Mouse (Mus musculus) hindbrain, embryonic 15.5 days (tissue): ENCODE data around the gene Fus. TPM values are rescaled to one million over a fixed set of nuclear protein-coding genes. Genes with fewer than 3 reads are reported as not detected.

Experiments
- ATAC-seq: fragments of 200-750 bp; cut with Nextera tagmentation; 2 replicates; pipeline ENCODE4 v1.8.0; 2017; ENCODE audit warnings: low read depth, moderate number of reproducible peaks, moderate TSS enrichment; ENCODE audit not compliant: low FRiP score
- H3K27ac ChIP-seq: fragments of 300-500 bp; sonication (generic); replicated peaks from 2 replicates; pipeline ENCODE4 v1.5.1; 2015; ENCODE audit warnings: mild to moderate bottlenecking, inconsistent platforms
- H3K27me3 ChIP-seq: fragments of 300-500 bp; sonication (generic); 2 replicates; pipeline ENCODE4 v1.6.1; 2015; ENCODE audit warnings: control low read depth, inconsistent platforms
- H3K36me3 ChIP-seq: fragments of 300-500 bp; sonication (generic); 2 replicates; pipeline ENCODE4 v1.6.1; 2015; ENCODE audit warnings: control low read depth, inconsistent platforms
- H3K4me1 ChIP-seq: fragments of 300-500 bp; sonication (generic); replicated peaks from 2 replicates; pipeline ENCODE4 v1.6.1; 2015; ENCODE audit warnings: control low read depth, inconsistent platforms
- H3K4me2 ChIP-seq: fragments of 300-500 bp; sonication (generic); 2 replicates; pipeline ENCODE4 v1.6.1; 2015; ENCODE audit warnings: moderate library complexity, mild to moderate bottlenecking, inconsistent platforms
- H3K4me3 ChIP-seq: fragments of 300-500 bp; sonication (generic); 2 replicates; pipeline ENCODE4 v1.5.1; 2015; ENCODE audit warnings: mild to moderate bottlenecking, inconsistent platforms
- H3K9ac ChIP-seq: fragments of 300-500 bp; sonication (generic); 2 replicates; pipeline ENCODE4 v1.6.1; 2015; ENCODE audit warnings: inconsistent platforms
- H3K9me3 ChIP-seq: fragments of 300-500 bp; sonication (generic); 2 replicates; pipeline ENCODE4 v1.6.1; 2016; ENCODE audit warnings: control low read depth, inconsistent platforms
- WGBS: fragments of 180-500 bp; shearing (Covaris S2); methylation state at CpG from one replicate; pipeline ENCODE4 v1.1.7; 2015; 5-methylcytosine and 5-hydroxymethylcytosine counted together
- polyA plus RNA-seq: library from polyadenylated mRNA; unstranded; fragments of >200 nt; fragmentation: Nextera tagmentation; extraction: Ambion mirVana; gene quantifications from 2 replicates; pipeline ENCODE4 v1.2.1, GENCODE M21; 2015

Gene Fus
- 357 and 368 TPM in 2 replicates for polyA plus RNA-seq

- no peaks in the 10 kb centered on the region for H3K27me3 ChIP-seq
- H3K9me3 ChIP-seq = no peaks in the 10 kb centered on the region
- peak within 1 kb of the TSS; percentile 99 for H3K27ac ChIP-seq
- H3K9ac ChIP-seq = peak within 1 kb of the TSS; percentile 100
- H3K4me3 ChIP-seq = peak within 1 kb of the TSS; percentile 99
- peak; percentile 95 for ATAC-seq
- peaks cover 24% of the 10 kb centered on the region for H3K36me3 ChIP-seq
- H3K4me1 ChIP-seq = peaks cover 25% of the 10 kb centered on the region
- whole genome bisulfite sequencing = under 1% methylated on average over 86 of the region's 92 CpGs
- peak within 1 kb of the TSS; percentile 78 for H3K4me2 ChIP-seq
These were observed at the start of gene Fus for GRCm38 (mm10) chr7:127967004-127967921. Gene Fus (plus strand): TSS chr7:127967457.

GRCm38 (mm10) chr7:127918203-127918602, 49.1 kb upstream of the Fus start:
- Histone ChIP-seq H3K9ac (no peak overlapping the region), H3K36me3 (peaks cover 38% of the 10 kb centered on the region), H3K4me3 (no peak overlapping the region), H3K27me3 (no peaks in the 10 kb centered on the region), H3K27ac (no peak overlapping the region), H3K4me1 (peaks cover 4% of the 10 kb centered on the region), H3K9me3 (no peaks in the 10 kb centered on the region), H3K4me2 (no peak overlapping the region)
- 61% methylated on average over 3 of the region's 3 CpGs for WGBS
- ATAC-seq = no peak

GRCm38 (mm10) chr7:127919290-127919689, 48.0 kb upstream of the Fus start:
- no peak overlapping the region for H3K27ac ChIP-seq
- H3K9me3 ChIP-seq = no peaks in the 10 kb centered on the region
- no peaks in the 10 kb centered on the region for H3K4me1 ChIP-seq
- peaks cover 38% of the 10 kb centered on the region for H3K36me3 ChIP-seq
- H3K4me2 ChIP-seq = no peak overlapping the region
- no peaks in the 10 kb centered on the region for H3K27me3 ChIP-seq
- H3K9ac ChIP-seq = no peak overlapping the region
- ATAC-seq = no peak
- WGBS = 72% methylated on average over 7 of the region's 7 CpGs
- no peak overlapping the region for H3K4me3 ChIP-seq

GRCm38 (mm10) chr7:127921516-127921915, 45.7 kb upstream of the Fus start:
- peaks cover 39% of the 10 kb centered on the region for H3K36me3 ChIP-seq
- H3K4me3 ChIP-seq = no peak overlapping the region
- no peak for ATAC-seq
- no peak overlapping the region for H3K9ac ChIP-seq
- H3K27ac ChIP-seq = no peak overlapping the region
- no peaks in the 10 kb centered on the region for H3K9me3 ChIP-seq
- no peaks in the 10 kb centered on the region for H3K27me3 ChIP-seq
- no peak overlapping the region for H3K4me2 ChIP-seq
- WGBS = 64% methylated on average over 8 of the region's 8 CpGs
- no peaks in the 10 kb centered on the region for H3K4me1 ChIP-seq

GRCm38 (mm10) chr7:127922451-127923275, 44.6 kb upstream of the Fus start:
- no peaks in the 10 kb centered on the region for H3K9me3 ChIP-seq
- no peaks in the 10 kb centered on the region for H3K27me3 ChIP-seq
- H3K9ac ChIP-seq = no peak overlapping the region
- ATAC-seq = no peak
- no peak overlapping the region for H3K4me2 ChIP-seq
- no peaks in the 10 kb centered on the region for H3K4me1 ChIP-seq
- H3K27ac ChIP-seq = no peak overlapping the region
- 83% methylated on average over 6 of the region's 6 CpGs for WGBS
- no peak overlapping the region for H3K4me3 ChIP-seq
- H3K36me3 ChIP-seq = peaks cover 31% of the 10 kb centered on the region

- no peak overlapping the region for H3K4me3 ChIP-seq
- no peak for ATAC-seq
- H3K4me2 ChIP-seq = no peak overlapping the region
- WGBS = 93% methylated on average over 5 of the region's 5 CpGs
- no peaks in the 10 kb centered on the region for H3K9me3 ChIP-seq
- peaks cover 24% of the 10 kb centered on the region for H3K36me3 ChIP-seq
- H3K4me1 ChIP-seq = no peaks in the 10 kb centered on the region
- no peak overlapping the region for H3K9ac ChIP-seq
- peaks cover 5% of the 10 kb centered on the region for H3K27me3 ChIP-seq
- no peak overlapping the region for H3K27ac ChIP-seq
These were observed 43.5 kb upstream of the Fus start for GRCm38 (mm10) chr7:127923714-127924113.

GRCm38 (mm10) chr7:127925252-127925651, 42.0 kb upstream of the Fus start:
- Histone ChIP-seq H3K4me1 (no peaks in the 10 kb centered on the region), H3K36me3 (peaks cover 24% of the 10 kb centered on the region), H3K9me3 (no peaks in the 10 kb centered on the region), H3K9ac (no peak overlapping the region), H3K4me2 (no peak overlapping the region), H3K4me3 (no peak overlapping the region), H3K27me3 (peaks cover 13% of the 10 kb centered on the region), H3K27ac (no peak overlapping the region)
- ATAC-seq = no peak
- WGBS = 62% methylated on average over 5 of the region's 5 CpGs

- WGBS = 89% methylated on average over 8 of the region's 8 CpGs
- peaks cover 24% of the 10 kb centered on the region for H3K36me3 ChIP-seq
- ATAC-seq = no peak
These were observed 41.2 kb upstream of the Fus start for GRCm38 (mm10) chr7:127926066-127926465.

GRCm38 (mm10) chr7:127926846-127927245, 40.4 kb upstream of the Fus start:
- Histone ChIP-seq H3K4me1 (no peaks in the 10 kb centered on the region), H3K27ac (no peak overlapping the region), H3K36me3 (peaks cover 21% of the 10 kb centered on the region), H3K4me3 (no peak overlapping the region), H3K9ac (no peak overlapping the region), H3K4me2 (no peak overlapping the region), H3K9me3 (no peaks in the 10 kb centered on the region), H3K27me3 (peaks cover 15% of the 10 kb centered on the region)
- WGBS = 88% methylated on average over 11 of the region's 11 CpGs
- ATAC-seq = no peak

More at GRCm38 (mm10) chr7:127926066-127926465, 41.2 kb upstream of the Fus start:
- Histone ChIP-seq H3K27me3 (peaks cover 13% of the 10 kb centered on the region), H3K4me3 (no peak overlapping the region), H3K9ac (no peak overlapping the region), H3K4me2 (no peak overlapping the region), H3K4me1 (no peaks in the 10 kb centered on the region), H3K27ac (no peak overlapping the region), H3K9me3 (no peaks in the 10 kb centered on the region)

- Histone ChIP-seq H3K36me3 (peaks cover 18% of the 10 kb centered on the region), H3K27ac (no peak overlapping the region), H3K4me2 (no peak overlapping the region), H3K9me3 (no peaks in the 10 kb centered on the region), H3K4me3 (no peak overlapping the region), H3K27me3 (peaks cover 15% of the 10 kb centered on the region), H3K9ac (no peak overlapping the region), H3K4me1 (no peaks in the 10 kb centered on the region)
- ATAC-seq = no peak
- 78% methylated on average over 11 of the region's 11 CpGs for WGBS
These were observed 39.5 kb upstream of the Fus start for GRCm38 (mm10) chr7:127927726-127928125.

- Histone ChIP-seq H3K4me2 (no peak overlapping the region), H3K9me3 (no peaks in the 10 kb centered on the region), H3K27ac (no peak overlapping the region), H3K27me3 (peaks cover 15% of the 10 kb centered on the region), H3K4me1 (no peaks in the 10 kb centered on the region), H3K4me3 (no peak overlapping the region), H3K36me3 (peaks cover 13% of the 10 kb centered on the region), H3K9ac (no peak overlapping the region)
- 56% methylated on average over 5 of the region's 5 CpGs for WGBS
- ATAC-seq = no peak
These were observed 38.7 kb upstream of the Fus start for GRCm38 (mm10) chr7:127928596-127928995.

- Histone ChIP-seq H3K9ac (no peak within 1 kb of the TSS), H3K9me3 (no peaks in the 10 kb centered on the region), H3K27me3 (peaks cover 15% of the 10 kb centered on the region), H3K4me2 (no peak within 1 kb of the TSS), H3K27ac (no peak within 1 kb of the TSS), H3K36me3 (peaks cover 7% of the 10 kb centered on the region), H3K4me3 (no peak within 1 kb of the TSS), H3K4me1 (peaks cover 11% of the 10 kb centered on the region)
- 7% methylated on average over 6 of the region's 6 CpGs for WGBS
- ATAC-seq = no peak
These were observed 37.3 kb upstream of the Fus start, which contains the start of gene Prss8 for GRCm38 (mm10) chr7:127929923-127930322. Gene Prss8 (minus strand): TSS chr7:127930104.
